Mouse (Mus musculus): ENCODE measurements around the gene Plekhs1.

Gene Plekhs1

DNA sequence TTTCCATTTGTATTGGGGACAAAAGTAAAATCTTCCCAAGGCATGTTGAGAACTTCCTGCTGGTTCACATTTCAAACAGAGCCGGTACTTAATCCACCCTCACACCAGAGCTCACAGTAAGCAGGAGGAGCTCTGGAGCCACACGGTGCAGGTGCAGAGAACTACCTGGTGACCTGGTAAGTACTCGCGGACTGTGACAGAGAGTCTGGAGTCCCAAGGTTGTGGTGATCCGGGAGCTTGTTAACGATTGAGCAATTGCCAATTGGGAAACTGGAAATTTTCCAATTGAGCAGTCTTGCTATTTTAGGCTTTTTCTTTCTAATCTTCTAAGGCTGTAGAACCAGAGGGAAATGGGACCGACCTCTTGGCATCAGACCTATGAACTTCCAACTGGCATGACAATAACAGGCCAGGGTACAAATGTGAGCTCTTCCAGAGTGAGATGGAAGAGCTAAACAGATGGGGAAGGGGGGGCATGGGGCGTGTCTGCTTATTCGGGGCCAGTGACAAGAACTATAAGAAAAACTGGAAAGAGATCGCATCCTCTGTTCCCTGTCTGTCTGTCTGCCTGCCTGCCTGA lies at the start of gene Plekhs1:
Gene Plekhs1 (plus strand): TSS at position 119 of the 580 bp plus-strand sequence.
- DNase-seq, result no peak

DNA sequence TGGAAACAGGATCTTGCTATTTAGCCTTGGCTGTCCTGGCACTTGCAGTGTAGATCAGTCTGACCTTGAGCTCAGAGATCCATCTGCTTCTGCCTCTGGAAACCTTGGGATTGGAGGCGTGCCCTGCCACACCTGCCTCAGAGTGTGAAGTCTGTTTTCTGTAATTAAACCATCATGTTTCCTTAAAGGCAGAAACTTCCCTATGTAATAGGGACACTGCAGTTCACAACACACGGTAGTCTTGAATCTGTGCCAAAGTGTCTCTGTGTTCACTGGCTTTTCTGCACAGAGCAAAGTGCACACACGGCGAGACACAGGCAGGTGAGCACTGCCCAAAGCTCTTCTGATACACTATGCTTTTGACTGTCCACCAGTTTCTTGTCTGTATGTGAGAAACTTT lies 43.0 kb upstream of the Plekhs1 start:
- no peak for DNase-seq

GRCm38 (mm10) chr19:56419452-56419851 lies 42.0 kb upstream of the Plekhs1 start:
- DNase-seq, result no peak

DNA sequence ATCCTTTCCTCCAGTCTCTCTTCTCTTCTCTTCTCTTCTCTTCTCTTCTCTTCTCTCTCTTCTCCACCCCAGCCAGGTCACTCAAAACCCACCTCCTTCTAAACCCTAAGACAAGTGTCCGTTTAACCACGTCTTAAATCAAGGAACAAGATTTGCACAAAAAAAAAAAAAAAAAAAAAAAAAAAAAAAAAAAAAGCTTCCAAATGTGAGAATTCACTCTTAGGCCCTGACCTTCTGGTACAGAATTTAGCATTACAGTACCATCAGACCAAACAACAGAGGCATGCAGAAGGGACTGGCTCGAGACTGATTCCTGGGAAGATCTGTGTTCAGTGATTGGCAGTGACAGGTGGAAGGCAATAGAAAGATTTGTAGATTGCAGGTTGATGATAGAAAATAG lies 41.1 kb upstream of the Plekhs1 start:
- no peak for DNase-seq

DNA sequence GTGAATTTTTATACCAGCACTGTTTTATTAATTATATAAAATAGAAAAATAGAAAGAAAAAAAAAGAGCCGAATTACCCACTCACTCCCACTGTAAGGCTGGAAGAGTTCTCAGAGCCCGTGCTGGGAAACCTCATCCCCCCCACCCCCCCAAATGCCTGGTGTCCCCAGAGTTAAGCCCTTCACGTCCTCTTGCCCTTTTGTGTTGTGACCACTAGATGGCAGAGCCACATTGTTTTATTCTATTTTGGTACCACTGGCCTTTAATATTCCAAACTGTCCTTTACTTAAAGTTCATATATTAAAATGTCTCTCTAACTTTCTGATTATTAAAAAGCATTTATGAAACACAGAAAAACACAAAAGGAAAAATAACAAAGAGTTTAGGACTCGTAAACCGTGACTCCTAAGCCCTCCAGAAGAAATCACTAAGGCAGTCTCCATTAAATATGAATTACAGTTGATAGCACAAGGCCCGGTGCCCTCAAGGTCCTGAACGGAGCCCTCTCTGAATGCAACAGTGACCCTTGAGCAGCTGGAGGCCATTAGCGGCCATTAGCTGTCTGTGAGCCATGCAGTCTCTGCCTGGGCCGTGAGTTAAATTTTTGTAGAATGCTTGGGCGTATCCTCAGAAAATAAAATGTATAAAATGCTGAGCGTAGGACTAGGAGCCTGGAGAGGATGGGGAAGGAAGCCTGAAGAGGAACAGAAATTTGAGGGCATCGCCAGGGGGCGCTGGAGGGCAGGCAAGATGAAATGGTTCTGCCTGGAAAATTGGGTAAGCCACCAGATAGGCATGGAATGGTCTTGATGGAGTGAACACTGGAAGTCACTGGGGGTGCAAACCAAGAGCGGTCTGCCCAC lies 38.7 kb upstream of the Plekhs1 start:
- DNase-seq, result peak; percentile 96

DNA sequence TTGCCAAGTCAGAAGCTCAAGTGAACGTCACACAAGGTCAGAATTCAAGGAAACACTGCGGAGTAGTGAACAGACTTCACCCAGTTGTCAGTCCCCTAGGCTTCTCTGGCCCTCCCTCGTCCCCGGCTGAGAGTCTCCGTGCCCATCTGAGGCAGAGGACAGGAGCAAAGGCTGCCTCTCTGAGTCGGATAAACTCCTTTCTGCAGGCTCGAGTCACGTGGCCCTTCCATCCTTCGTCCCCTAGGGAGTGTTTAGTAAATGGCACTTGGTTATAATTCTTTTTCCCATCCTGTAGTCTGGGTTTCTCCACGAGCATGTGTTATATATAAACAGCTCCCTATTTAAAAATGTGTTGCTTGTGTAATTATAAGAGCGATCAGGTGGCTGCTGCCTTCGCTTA lies 38.1 kb upstream of the Plekhs1 start:
- peak; percentile 42 for DNase-seq

GRCm38 (mm10) chr19:56424606-56425395 lies 36.6 kb upstream of the Plekhs1 start:
- no peak for DNase-seq

- no peak for DNase-seq
These were observed 35.9 kb upstream of the Plekhs1 start for GRCm38 (mm10) chr19:56425492-56425891.

DNA sequence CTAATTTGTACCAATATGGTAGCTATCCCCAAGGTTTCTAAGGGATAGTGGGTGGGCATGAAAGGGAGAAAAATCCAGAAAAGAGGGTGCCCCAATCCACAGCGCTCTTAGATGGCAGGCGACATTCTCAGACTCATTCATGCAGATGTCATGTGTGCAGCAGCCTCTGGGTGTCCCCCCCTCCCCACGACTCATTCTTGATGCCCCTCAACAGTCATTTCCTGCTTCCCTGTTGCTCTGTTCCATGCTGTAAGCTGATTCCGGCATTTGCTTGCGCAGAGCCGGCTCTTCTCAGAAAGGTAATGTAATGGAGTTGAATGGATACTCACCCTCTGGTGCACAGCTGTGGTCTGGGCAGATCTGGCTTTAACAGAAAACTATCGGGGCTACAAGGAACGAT lies 31.1 kb upstream of the Plekhs1 start:
- DNase-seq, result no peak

GRCm38 (mm10) chr19:56432706-56433105 lies 28.7 kb upstream of the Plekhs1 start:
- no peak for DNase-seq

- DNase-seq, result no peak
These were observed 27.9 kb upstream of the Plekhs1 start for GRCm38 (mm10) chr19:56433581-56433980.

DNA sequence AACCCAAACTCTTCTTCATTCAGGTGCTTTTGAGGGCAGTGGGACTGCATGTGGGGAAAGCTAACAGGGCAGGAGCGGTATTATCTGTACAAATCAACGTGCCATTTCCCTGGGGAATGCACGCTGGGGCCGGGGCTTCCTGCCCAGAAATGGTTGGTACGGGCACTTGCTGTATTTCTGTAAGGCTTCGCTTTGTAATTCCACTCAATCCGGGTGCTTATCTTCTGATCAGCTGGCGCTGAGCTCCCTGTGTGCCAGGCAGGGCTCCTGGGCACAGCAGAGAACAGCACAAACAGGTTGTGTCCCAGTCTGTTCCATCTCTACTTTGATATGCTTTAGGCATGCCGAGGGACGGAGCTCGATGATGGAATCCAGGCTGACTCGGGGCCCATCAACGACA lies 25.1 kb upstream of the Plekhs1 start:
- no peak for DNase-seq

DNA sequence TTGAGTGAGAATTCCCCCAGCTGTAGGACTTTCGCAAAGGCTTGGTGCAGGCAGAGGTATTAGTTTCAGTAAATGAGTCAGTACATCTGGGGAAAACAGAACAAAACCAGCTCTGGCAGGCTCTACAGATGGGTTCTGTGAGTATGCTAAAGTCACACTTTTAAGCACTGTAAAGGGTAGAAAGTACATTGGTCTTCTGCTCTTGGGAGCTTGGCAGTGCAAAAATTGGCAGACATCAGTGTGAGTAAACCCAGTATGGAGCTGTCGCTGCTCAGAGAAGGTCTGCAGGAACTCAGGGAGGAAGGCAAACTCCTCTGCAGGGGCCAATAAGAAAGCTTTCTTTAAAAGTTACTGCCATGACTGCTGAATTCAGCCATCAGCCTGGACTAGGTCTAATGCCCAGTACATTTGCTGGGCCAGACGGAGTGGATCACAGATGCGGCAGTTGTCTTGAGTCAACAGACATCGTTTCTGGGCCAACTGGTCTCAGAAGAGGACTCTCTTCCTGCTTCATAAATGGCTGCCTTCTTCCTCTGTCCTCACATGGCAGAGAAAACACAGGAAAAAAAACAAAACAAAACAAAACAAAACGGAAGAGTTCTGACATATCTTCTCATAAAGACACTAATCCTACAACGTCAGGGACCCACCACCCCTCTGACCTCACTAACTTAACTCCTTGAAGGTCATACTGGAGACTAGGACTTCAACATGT lies 22.9 kb upstream of the Plekhs1 start:
- DNase-seq, result no peak

GRCm38 (mm10) chr19:56439072-56439434 lies 22.4 kb upstream of the Plekhs1 start:
- no peak for DNase-seq

DNA sequence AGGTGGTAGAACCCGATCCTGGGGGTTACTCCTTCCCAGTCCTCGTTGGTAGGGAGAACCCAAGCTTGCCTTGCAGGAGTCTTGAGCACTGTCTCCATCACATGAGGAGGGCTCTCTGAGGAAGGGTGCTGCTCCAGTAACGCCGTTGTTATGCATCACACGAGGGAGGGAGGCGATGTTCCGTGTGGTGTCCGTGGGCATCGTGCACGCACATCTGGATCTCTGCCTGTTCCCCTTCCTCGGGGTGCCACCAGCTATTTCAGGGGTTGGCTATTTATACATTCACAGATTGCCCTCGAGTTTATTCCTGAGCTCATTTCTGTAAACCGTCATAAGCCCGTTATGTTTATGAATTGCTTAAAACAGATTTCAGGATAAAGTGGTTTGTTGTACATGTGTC lies 18.0 kb upstream of the Plekhs1 start:
- peak; percentile 44 for DNase-seq

DNA sequence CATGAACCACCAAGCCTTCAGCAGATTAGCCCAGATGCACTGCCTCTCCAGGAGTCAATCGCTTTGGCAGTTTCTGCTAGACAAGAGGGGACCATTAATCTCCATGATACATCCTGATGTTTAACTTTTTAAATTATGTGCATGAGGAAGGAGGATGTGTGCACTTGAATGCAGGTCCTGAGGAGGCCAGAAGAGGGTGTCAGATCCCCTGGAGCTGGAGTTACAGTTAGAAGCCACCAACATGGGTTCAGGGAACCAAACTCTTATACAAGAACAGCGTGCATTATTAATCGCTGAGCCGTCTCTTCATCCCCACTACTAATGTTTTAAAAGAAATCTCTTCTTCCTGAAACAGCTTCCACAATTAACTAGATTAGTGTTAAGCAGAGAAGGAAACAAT lies 12.7 kb upstream of the Plekhs1 start:
- no peak for DNase-seq

DNA sequence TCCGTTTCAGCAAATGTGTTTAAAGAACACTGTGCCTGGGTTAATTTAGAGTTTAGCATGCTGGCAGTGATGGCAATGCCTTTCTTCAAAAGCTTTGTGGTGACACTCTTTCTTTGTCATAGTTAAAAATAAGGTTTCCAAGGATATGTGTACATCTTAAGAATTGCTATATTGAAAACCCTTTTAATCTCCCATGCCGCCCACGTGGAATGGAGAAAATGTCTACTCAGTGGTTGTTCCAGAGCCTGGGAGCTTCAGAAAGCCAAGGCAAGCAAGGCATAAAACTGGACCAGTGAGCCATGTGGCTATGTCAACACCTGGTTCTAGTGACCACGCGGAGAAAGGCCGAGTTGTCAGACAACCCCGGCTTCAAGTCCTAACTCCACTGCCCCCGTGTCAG lies 11.9 kb upstream of the Plekhs1 start:
- no peak for DNase-seq

DNA sequence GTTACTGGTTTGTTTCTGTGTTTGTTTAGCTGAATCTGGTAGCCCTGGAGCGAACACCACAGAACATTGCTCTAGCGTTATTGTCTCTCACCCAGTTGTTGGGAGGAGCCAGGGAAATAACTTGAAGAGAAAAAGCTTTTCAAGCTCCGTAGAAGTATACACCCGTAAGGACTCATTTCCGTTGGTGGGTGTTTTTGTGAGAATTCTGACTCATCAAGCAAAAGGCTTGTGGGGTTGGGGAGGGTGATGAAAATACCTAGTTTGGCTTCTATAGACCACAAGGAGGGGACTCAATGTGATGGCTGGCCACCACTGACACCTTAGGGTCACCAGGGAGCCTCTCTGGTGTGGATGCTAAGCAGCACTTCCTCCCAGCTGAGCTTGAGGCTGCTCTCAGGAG lies 10.5 kb upstream of the Plekhs1 start:
- no peak for DNase-seq

DNA sequence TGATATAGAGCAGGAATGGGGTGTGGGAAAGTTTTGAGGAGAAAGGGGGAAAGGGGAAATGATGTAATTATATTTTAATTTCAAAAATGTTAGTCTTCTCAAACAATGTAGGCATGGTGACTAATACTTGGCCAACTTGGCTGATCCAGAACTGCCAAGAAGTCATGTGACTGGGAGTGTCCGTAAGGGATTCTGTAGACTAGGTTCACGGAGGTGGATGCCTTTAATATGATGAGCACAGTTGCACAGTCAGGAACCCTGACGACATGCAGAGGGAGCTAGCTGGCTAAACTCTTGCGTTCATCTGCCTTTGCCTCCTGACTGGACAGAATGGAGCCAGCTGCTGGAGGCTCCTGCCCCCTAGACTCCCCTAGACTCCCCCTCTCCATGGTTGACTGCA lies 9.6 kb upstream of the Plekhs1 start:
- no peak for DNase-seq

- no peak for DNase-seq
These were observed 9.0 kb upstream of the Plekhs1 start for GRCm38 (mm10) chr19:56452421-56452820.

DNA sequence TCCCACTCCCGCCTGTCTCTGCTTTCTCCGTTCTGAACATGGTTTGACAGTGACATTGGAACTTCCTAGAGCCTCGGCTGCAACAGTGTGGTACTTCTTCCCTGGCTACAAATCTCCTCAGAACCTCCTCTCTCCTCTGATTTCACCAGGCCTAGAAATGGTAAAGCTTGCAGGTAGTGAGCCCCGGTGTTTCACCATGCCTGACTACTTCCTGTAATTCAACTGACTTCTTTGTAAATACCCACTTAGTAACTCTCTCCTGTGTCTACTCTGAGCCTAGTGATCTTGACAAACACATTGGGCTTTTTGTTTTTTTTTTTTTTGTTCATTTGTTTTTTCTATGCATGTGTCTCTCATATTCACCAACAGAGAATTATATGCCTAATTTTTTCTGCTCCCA lies 6.6 kb upstream of the Plekhs1 start:
- DNase-seq, result no peak

GRCm38 (mm10) chr19:56455369-56455768 lies 6.1 kb upstream of the Plekhs1 start:
- no peak for DNase-seq

- no peak for DNase-seq
These were observed 3.9 kb upstream of the Plekhs1 start for GRCm38 (mm10) chr19:56457569-56457968.
